Mouse (Mus musculus): Measurements from ENCODE around the gene Slamf1. TPM values are rescaled to one million over a fixed set of nuclear protein-coding genes. Genes with fewer than 3 reads are reported as not detected.

Slamf1 gene
- polyA plus RNA-seq, 1 experiment from 2014 or later = 0.19 TPM

GRCm38 (mm10) chr1:171849454-171849853 lies 82.5 kb downstream of the Slamf1 start:
- H3K9me3 ChIP-seq (ENCODE audit: control insufficient read depth, low read depth, low read length) = no peaks in the 10 kb centered on the region
- no peak overlapping the region for H3K4me2 ChIP-seq (replicated peaks; ENCODE audit: low read depth, low read length)
- 83% methylated on average over 5 of the region's 5 CpGs for WGBS
- no peak for ATAC-seq (ENCODE audit: insufficient number of reproducible peaks, insufficient read depth, low FRiP score, low read depth)
- no peaks in the 10 kb centered on the region for H3K4me1 ChIP-seq (ENCODE audit: control insufficient read depth, insufficient read depth, low read length)
- H3K27ac ChIP-seq (ENCODE audit: low read length) = no peak overlapping the region
- H3K9ac ChIP-seq (replicated peaks; ENCODE audit: low read depth, low read length) = no peak overlapping the region
- H3K27me3 ChIP-seq (ENCODE audit: control insufficient read depth, insufficient read depth, low read length) = no peaks in the 10 kb centered on the region
- H3K36me3 ChIP-seq (ENCODE audit: control insufficient read depth, insufficient read depth, low read length) = no peaks in the 10 kb centered on the region
- no peak overlapping the region for H3K4me3 ChIP-seq (ENCODE audit: low read depth, low read length)

Other genes starting within 250 kb of the Slamf1 start
- gene Itln1, start 231.8 kb upstream of the Slamf1 start, polyA plus RNA-seq (2014; fragmentation: Nextera tagmentation; extraction: Ambion mirVana) = not detected in 2 replicates
- 0.21 and 0.26 TPM in 2 replicates for gene Cd244a, start 207.9 kb upstream of the Slamf1 start, polyA plus RNA-seq (2014; fragmentation: Nextera tagmentation; extraction: Ambion mirVana)
- not detected in 2 replicates for gene Ly9, start 159.7 kb upstream of the Slamf1 start, polyA plus RNA-seq (2014; fragmentation: Nextera tagmentation; extraction: Ambion mirVana)
- 0.14 TPM in 1 of 2 replicates, not detected in the other for gene Slamf7, start 114.1 kb upstream of the Slamf1 start, polyA plus RNA-seq (2014; fragmentation: Nextera tagmentation; extraction: Ambion mirVana)
- 2.5 and 3.2 TPM in 2 replicates for gene Cd48, start 85.1 kb upstream of the Slamf1 start, polyA plus RNA-seq (2014; fragmentation: Nextera tagmentation; extraction: Ambion mirVana)
- 1.1 and 2.1 TPM in 2 replicates for gene Cd84, start 72.6 kb downstream of the Slamf1 start, polyA plus RNA-seq (2014; fragmentation: Nextera tagmentation; extraction: Ambion mirVana)
- not detected in 2 replicates for gene Gm10521, start 128.5 kb downstream of the Slamf1 start, polyA plus RNA-seq (2014; fragmentation: Nextera tagmentation; extraction: Ambion mirVana)
- gene Slamf6, start 150.4 kb downstream of the Slamf1 start, polyA plus RNA-seq (2014; fragmentation: Nextera tagmentation; extraction: Ambion mirVana) = 0.17 TPM in 1 of 2 replicates, not detected in the other

All from stomach, embryonic 14.5 days (tissue).